Mouse (Mus musculus): ENCODE measurements around the gene Samd8. TPM values are rescaled to one million over a fixed set of nuclear protein-coding genes. Genes with fewer than 3 reads are reported as not detected.

The Samd8 gene
- polyA plus RNA-seq, 1 experiment from 2014 or later: 13.7 TPM

- Histone ChIP-seq H3K9me3 (ENCODE audit: control insufficient read depth, low read length) (no peaks in the 10 kb centered on the region), H3K4me3 (ENCODE audit: low read depth, low read length) (no peak overlapping the region), H3K27ac (replicated peaks; ENCODE audit: low read depth, low read length) (no peak overlapping the region), H3K4me1 (ENCODE audit: control insufficient read depth, insufficient read depth, low read length) (peaks cover 3% of the 10 kb centered on the region), H3K36me3 (ENCODE audit: control insufficient read depth, insufficient read depth, low read length) (peaks cover 22% of the 10 kb centered on the region), H3K9ac (ENCODE audit: low read depth, low read length) (no peak overlapping the region), H3K27me3 (replicated peaks; ENCODE audit: control insufficient read depth, insufficient read depth, low read length) (no peaks in the 10 kb centered on the region), H3K4me2 (ENCODE audit: low read depth, low read length) (no peak overlapping the region)
- 92% methylated on average over 4 of the region's 4 CpGs for WGBS
- ATAC-seq (ENCODE audit: low read depth): no peak
- no peak for DNase-seq (ENCODE audit: low spot score)
These were observed 41.4 kb downstream of the Samd8 start for GRCm38 (mm10) chr14:21791722-21792121.

GRCm38 (mm10) chr14:21792250-21792649 lies 41.9 kb downstream of the Samd8 start:
- no peak for ATAC-seq (ENCODE audit: low read depth)
- Histone ChIP-seq H3K4me1 (ENCODE audit: control insufficient read depth, insufficient read depth, low read length) (peaks cover 3% of the 10 kb centered on the region), H3K9me3 (ENCODE audit: control insufficient read depth, low read length) (no peaks in the 10 kb centered on the region), H3K4me2 (ENCODE audit: low read depth, low read length) (no peak overlapping the region), H3K9ac (ENCODE audit: low read depth, low read length) (no peak overlapping the region), H3K36me3 (ENCODE audit: control insufficient read depth, insufficient read depth, low read length) (peaks cover 21% of the 10 kb centered on the region), H3K27ac (replicated peaks; ENCODE audit: low read depth, low read length) (no peak overlapping the region), H3K27me3 (replicated peaks; ENCODE audit: control insufficient read depth, insufficient read depth, low read length) (no peaks in the 10 kb centered on the region), H3K4me3 (ENCODE audit: low read depth, low read length) (no peak overlapping the region)
- WGBS: 95% methylated on average over 6 of the region's 6 CpGs
- DNase-seq (ENCODE audit: low spot score): no peak

GRCm38 (mm10) chr14:21800641-21801040 lies 50.3 kb downstream of the Samd8 start:
- 91% methylated on average over 4 of the region's 4 CpGs for WGBS

GRCm38 (mm10) chr14:21801624-21802023 lies 51.3 kb downstream of the Samd8 start:
- ATAC-seq (ENCODE audit: low read depth) (no peak), DNase-seq (ENCODE audit: low spot score) (no peak)
- Histone ChIP-seq H3K27ac (replicated peaks; ENCODE audit: low read depth, low read length) (no peak overlapping the region), H3K9ac (ENCODE audit: low read depth, low read length) (no peak overlapping the region), H3K4me1 (ENCODE audit: control insufficient read depth, insufficient read depth, low read length) (no peaks in the 10 kb centered on the region), H3K36me3 (ENCODE audit: control insufficient read depth, insufficient read depth, low read length) (0 out of 2 replicates have a peak, but pooled peaks cover 5% of the 10 kb centered on the region), H3K4me3 (ENCODE audit: low read depth, low read length) (no peak overlapping the region), H3K27me3 (replicated peaks; ENCODE audit: control insufficient read depth, insufficient read depth, low read length) (no peaks in the 10 kb centered on the region), H3K4me2 (ENCODE audit: low read depth, low read length) (no peak overlapping the region), H3K9me3 (ENCODE audit: control insufficient read depth, low read length) (no peaks in the 10 kb centered on the region)
- 82% methylated on average over 7 of the region's 7 CpGs for WGBS

More at GRCm38 (mm10) chr14:21800641-21801040, 50.3 kb downstream of the Samd8 start:
- H3K9ac ChIP-seq (ENCODE audit: low read depth, low read length): no peak overlapping the region
- no peaks in the 10 kb centered on the region for H3K27me3 ChIP-seq (replicated peaks; ENCODE audit: control insufficient read depth, insufficient read depth, low read length)
- no peak for DNase-seq (ENCODE audit: low spot score)
- H3K4me1 ChIP-seq (ENCODE audit: control insufficient read depth, insufficient read depth, low read length): no peaks in the 10 kb centered on the region
- H3K27ac ChIP-seq (replicated peaks; ENCODE audit: low read depth, low read length): no peak overlapping the region
- H3K9me3 ChIP-seq (ENCODE audit: control insufficient read depth, low read length): no peaks in the 10 kb centered on the region
- 0 out of 2 replicates have a peak, but pooled peaks cover 5% of the 10 kb centered on the region for H3K36me3 ChIP-seq (ENCODE audit: control insufficient read depth, insufficient read depth, low read length)
- no peak for ATAC-seq (ENCODE audit: low read depth)
- no peak overlapping the region for H3K4me3 ChIP-seq (ENCODE audit: low read depth, low read length)
- no peak overlapping the region for H3K4me2 ChIP-seq (ENCODE audit: low read depth, low read length)

DNA sequence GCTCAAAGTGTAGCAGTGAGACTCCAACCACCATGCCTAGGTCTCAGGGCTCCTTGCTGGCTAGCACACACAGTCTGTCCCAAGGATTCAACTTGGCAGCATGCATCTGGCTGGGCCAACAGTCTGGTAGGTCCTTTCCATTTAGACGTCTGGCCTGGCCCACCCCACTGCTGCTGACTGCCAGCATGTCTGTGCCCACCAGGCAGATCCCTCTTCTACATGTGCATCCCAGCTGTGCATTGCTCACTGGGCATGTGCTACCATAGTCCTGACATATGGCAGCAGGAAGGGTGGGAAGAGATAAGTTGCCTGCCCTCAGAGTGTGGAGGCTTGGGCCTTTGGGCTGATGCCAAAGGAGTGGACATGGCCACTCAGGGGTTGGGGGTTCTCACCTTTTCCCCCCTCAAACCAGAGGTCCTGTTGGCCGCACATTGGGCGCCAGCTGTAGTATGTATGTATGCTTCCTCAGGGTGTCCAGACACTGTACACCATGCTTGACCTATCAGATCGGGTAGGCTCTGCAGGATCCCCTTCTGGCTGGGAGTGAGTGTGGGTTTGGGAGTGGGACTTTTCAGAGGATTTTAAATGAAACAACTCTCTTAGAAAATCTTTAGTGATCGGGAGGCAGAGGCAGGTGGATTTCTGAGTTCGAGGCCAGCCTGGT lies 52.3 kb downstream of the Samd8 start:
- ATAC-seq (ENCODE audit: low read depth) (no peak), DNase-seq (ENCODE audit: low spot score) (no peak)
- H3K9ac ChIP-seq (ENCODE audit: low read depth, low read length): no peak overlapping the region
- 0 out of 2 replicates have a peak, but pooled peaks cover 5% of the 10 kb centered on the region for H3K36me3 ChIP-seq (ENCODE audit: control insufficient read depth, insufficient read depth, low read length)
- H3K27me3 ChIP-seq (replicated peaks; ENCODE audit: control insufficient read depth, insufficient read depth, low read length): no peaks in the 10 kb centered on the region
- H3K4me3 ChIP-seq (ENCODE audit: low read depth, low read length): no peak overlapping the region
- 90% methylated on average over 6 of the region's 6 CpGs for WGBS
- no peaks in the 10 kb centered on the region for H3K9me3 ChIP-seq (ENCODE audit: control insufficient read depth, low read length)
- H3K4me1 ChIP-seq (ENCODE audit: control insufficient read depth, insufficient read depth, low read length): no peaks in the 10 kb centered on the region
- no peak overlapping the region for H3K27ac ChIP-seq (replicated peaks; ENCODE audit: low read depth, low read length)
- H3K4me2 ChIP-seq (ENCODE audit: low read depth, low read length): no peak overlapping the region

DNA sequence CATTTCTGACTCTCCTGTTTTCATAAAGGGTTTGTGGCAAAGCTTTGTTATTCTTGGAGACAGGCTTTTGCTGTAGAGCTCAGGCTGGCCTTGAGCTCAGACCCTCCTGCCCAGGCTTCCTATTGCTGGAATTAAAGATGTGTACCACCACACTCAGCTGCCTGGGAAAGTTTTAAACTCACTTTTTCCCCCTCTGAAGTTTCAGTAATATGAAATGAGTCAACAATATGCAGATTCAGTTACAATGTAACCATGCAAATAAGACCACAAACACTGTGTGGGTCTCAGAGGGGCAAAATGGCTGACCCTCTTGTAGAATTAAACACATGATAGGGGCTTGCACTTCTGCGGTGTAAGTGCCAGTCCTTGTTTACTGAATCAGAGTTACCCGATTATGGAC lies 55.9 kb downstream of the Samd8 start:
- H3K9me3 ChIP-seq (ENCODE audit: control insufficient read depth, low read length): no peaks in the 10 kb centered on the region
- ATAC-seq (ENCODE audit: low read depth): no peak
- H3K4me1 ChIP-seq (ENCODE audit: control insufficient read depth, insufficient read depth, low read length): no peaks in the 10 kb centered on the region
- no peak overlapping the region for H3K4me2 ChIP-seq (ENCODE audit: low read depth, low read length)
- H3K27me3 ChIP-seq (replicated peaks; ENCODE audit: control insufficient read depth, insufficient read depth, low read length): no peaks in the 10 kb centered on the region
- H3K9ac ChIP-seq (ENCODE audit: low read depth, low read length): no peak overlapping the region
- DNase-seq (ENCODE audit: low spot score): no peak
- no peak overlapping the region for H3K27ac ChIP-seq (replicated peaks; ENCODE audit: low read depth, low read length)
- no peaks in the 10 kb centered on the region for H3K36me3 ChIP-seq (ENCODE audit: control insufficient read depth, insufficient read depth, low read length)
- WGBS: 82% methylated on average over 2 of the region's 2 CpGs
- no peak overlapping the region for H3K4me3 ChIP-seq (ENCODE audit: low read depth, low read length)

DNA sequence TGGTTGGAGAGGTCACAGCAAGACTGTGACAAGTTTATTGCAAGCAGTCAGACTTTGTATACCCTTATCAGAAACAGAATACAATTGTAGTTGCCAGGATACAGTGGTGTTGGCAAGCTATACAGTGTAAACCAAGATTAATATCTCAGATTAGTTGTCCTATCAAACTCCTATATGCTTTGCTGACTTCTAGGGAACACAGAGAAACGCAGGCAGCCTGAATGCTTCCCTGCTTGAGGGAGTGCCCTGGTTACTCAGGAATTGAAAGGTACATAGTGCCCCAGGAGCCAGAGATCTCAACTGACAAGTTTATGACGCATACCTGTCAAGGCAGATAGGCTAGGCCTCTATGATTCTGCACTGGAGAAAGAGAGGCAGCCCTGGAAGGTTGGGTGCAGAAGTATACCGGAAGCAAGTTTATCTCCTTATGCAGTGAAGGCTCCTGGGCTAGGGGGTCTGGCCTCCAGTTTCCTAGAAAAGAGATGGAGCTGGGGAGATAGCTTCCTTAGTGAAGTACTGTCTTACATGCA lies 56.4 kb downstream of the Samd8 start:
- H3K4me3 ChIP-seq (ENCODE audit: low read depth, low read length): no peak overlapping the region
- no peaks in the 10 kb centered on the region for H3K36me3 ChIP-seq (ENCODE audit: control insufficient read depth, insufficient read depth, low read length)
- H3K27ac ChIP-seq (replicated peaks; ENCODE audit: low read depth, low read length): no peak overlapping the region
- no peak for DNase-seq (ENCODE audit: low spot score)
- no peaks in the 10 kb centered on the region for H3K27me3 ChIP-seq (replicated peaks; ENCODE audit: control insufficient read depth, insufficient read depth, low read length)
- H3K4me1 ChIP-seq (ENCODE audit: control insufficient read depth, insufficient read depth, low read length): no peaks in the 10 kb centered on the region
- no peak overlapping the region for H3K4me2 ChIP-seq (ENCODE audit: low read depth, low read length)
- 81% methylated on average over 3 of the region's 3 CpGs for WGBS
- no peak for ATAC-seq (ENCODE audit: low read depth)
- no peak overlapping the region for H3K9ac ChIP-seq (ENCODE audit: low read depth, low read length)
- no peaks in the 10 kb centered on the region for H3K9me3 ChIP-seq (ENCODE audit: control insufficient read depth, low read length)

- Histone ChIP-seq H3K36me3 (ENCODE audit: control insufficient read depth, insufficient read depth, low read length) (no peaks in the 10 kb centered on the region), H3K9ac (ENCODE audit: low read depth, low read length) (no peak overlapping the region), H3K27ac (replicated peaks; ENCODE audit: low read depth, low read length) (no peak overlapping the region), H3K4me3 (ENCODE audit: low read depth, low read length) (no peak overlapping the region), H3K4me2 (ENCODE audit: low read depth, low read length) (no peak overlapping the region), H3K9me3 (ENCODE audit: control insufficient read depth, low read length) (no peaks in the 10 kb centered on the region), H3K27me3 (replicated peaks; ENCODE audit: control insufficient read depth, insufficient read depth, low read length) (no peaks in the 10 kb centered on the region), H3K4me1 (ENCODE audit: control insufficient read depth, insufficient read depth, low read length) (no peaks in the 10 kb centered on the region)
- no peak for ATAC-seq (ENCODE audit: low read depth)
- no peak for DNase-seq (ENCODE audit: low spot score)
- 83% methylated on average over 8 of the region's 8 CpGs for WGBS
These were observed 58.0 kb downstream of the Samd8 start for GRCm38 (mm10) chr14:21808208-21808922.

Measured in embryonic facial prominence, embryonic 14.5 days (tissue).